Mouse (Mus musculus) lung, postnatal 10 days (tissue): ENCODE results near the gene Rasal2.

Experiments used
- DNase-seq: peaks from one replicate; pipeline ENCODE4 v3.0.0; 2021

The Rasal2 gene

GRCm38 (mm10) chr1:157323091-157323490, 89.3 kb downstream of the Rasal2 start:
- DNase-seq: no peak

GRCm38 (mm10) chr1:157318896-157319295, 93.5 kb downstream of the Rasal2 start:
- no peak for DNase-seq

GRCm38 (mm10) chr1:157301266-157301665, 111.1 kb downstream of the Rasal2 start:
- DNase-seq: no peak

GRCm38 (mm10) chr1:157299559-157299958, 112.8 kb downstream of the Rasal2 start:
- no peak for DNase-seq

GRCm38 (mm10) chr1:157298990-157299389, 113.4 kb downstream of the Rasal2 start:
- DNase-seq: no peak

GRCm38 (mm10) chr1:157297137-157297536, 115.3 kb downstream of the Rasal2 start:
- DNase-seq: no peak

GRCm38 (mm10) chr1:157295868-157296267, 116.5 kb downstream of the Rasal2 start:
- no peak for DNase-seq

- DNase-seq: no peak
Observed at GRCm38 (mm10) chr1:157290173-157290572, 122.2 kb downstream of the Rasal2 start.

GRCm38 (mm10) chr1:157289251-157289650, 123.1 kb downstream of the Rasal2 start:
- no peak for DNase-seq

GRCm38 (mm10) chr1:157286561-157286960, 125.8 kb downstream of the Rasal2 start:
- peak; percentile 66 for DNase-seq

GRCm38 (mm10) chr1:157285366-157285765, 127.0 kb downstream of the Rasal2 start:
- no peak for DNase-seq

GRCm38 (mm10) chr1:157280781-157281180, 131.6 kb downstream of the Rasal2 start:
- no peak for DNase-seq

- no peak for DNase-seq
Observed at GRCm38 (mm10) chr1:157275672-157276307, 136.6 kb downstream of the Rasal2 start.

- no peak for DNase-seq
Observed at GRCm38 (mm10) chr1:157267894-157268293, 144.5 kb downstream of the Rasal2 start.

GRCm38 (mm10) chr1:157256562-157256961, 155.8 kb downstream of the Rasal2 start:
- DNase-seq: peak; percentile 59

GRCm38 (mm10) chr1:157255776-157256175, 156.6 kb downstream of the Rasal2 start:
- DNase-seq: no peak

- DNase-seq: no peak
Observed at GRCm38 (mm10) chr1:157253600-157254490, 158.6 kb downstream of the Rasal2 start.

GRCm38 (mm10) chr1:157248112-157248511, 164.3 kb downstream of the Rasal2 start:
- no peak for DNase-seq

GRCm38 (mm10) chr1:157247341-157247740, 165.1 kb downstream of the Rasal2 start:
- no peak for DNase-seq

GRCm38 (mm10) chr1:157246779-157247178, 165.6 kb downstream of the Rasal2 start:
- DNase-seq: no peak

GRCm38 (mm10) chr1:157244453-157244790, 168.0 kb downstream of the Rasal2 start:
- DNase-seq: no peak

- no peak for DNase-seq
Observed at GRCm38 (mm10) chr1:157243576-157244452, 168.6 kb downstream of the Rasal2 start.

GRCm38 (mm10) chr1:157239687-157240086, 172.7 kb downstream of the Rasal2 start:
- DNase-seq: no peak
